Mouse (Mus musculus): ENCODE measurements at regions not wholly inside any gene's neighbourhood (a gene's known extent, or its start where the extent isn't known, plus 50 kb on each side); places are given as distances from the start of the nearest gene placed in this dataset.

DNA sequence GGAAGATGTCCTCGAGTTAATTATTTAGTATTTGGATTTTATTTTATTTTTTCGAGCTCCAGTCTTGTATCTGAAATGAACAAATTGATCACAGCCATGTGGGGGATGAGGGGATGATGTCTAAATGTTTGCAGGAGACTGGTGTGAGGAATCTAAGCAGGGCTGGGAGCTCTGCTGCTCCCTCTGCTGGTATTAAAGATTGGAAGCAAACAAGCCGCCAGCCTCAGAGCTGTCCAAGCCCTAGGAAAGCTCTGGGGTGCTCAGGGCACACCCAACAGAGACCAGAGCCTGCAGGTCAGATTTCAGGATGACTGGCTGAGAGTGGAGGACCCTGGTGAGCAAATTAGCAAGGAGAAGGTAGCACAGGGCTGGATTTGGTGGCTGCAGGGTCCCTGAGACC lies 330.4 kb downstream of the Fut8 start:
- TF ChIP-seq CTCF (IDR thresholded peaks at IDR 0.05; ENCODE audit: insufficient read depth, low read length) (peak; percentile 66), POLR2A (IDR thresholded peaks at IDR 0.05; ENCODE audit: borderline replicate concordance, extremely low read depth, low read depth, low read length) (no peak)

All from lung, adult 2 months (tissue).